In the genomic region with DNA sequence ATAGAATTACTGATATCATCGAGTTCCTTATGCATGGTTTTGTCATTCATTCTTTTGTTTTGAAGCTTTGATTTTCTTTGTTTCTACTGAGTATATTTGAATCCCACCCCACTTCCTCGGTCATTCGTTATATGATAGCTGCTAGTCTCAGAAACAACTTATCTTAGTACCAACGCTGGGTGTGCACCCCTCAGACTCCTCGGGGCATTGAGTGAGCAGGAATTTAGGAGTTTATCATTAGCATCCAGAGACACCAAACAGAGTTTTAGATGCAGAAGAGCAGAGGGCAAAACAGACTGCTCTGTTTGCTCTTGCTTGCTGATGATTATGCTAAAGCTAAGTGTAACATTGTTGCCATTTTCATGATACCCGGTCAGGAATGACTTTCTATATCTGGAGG, we compare ENCODE assay signal across 28 mouse cellular contexts.
DNase-seq lines count a peak whose midpoint lies in the region; ATAC-seq and TF ChIP-seq lines count a peak whose summit lies in the region.
"Had no signal": no experiment of that assay in that cellular context is flagged by ENCODE, and none has a peak within 500 bp of the region (broad histone marks: within the 10 kb centered on the region; RNA-seq: fewer than 3 reads in every experiment).

No protein-coding gene starts in this region.

- no peak for DNase-seq in liver, embryonic 13.5 days
- no peak for DNase-seq in liver, postnatal 0 days
- no peak for DNase-seq in heart, adult 8-10 months (ENCODE audit: low spot score)
- no peak for DNase-seq in layer of hippocampus, adult 9-11 months
- DNase-seq: adrenal gland, adult 2 months; adrenal gland, postnatal 14 days; cerebellum, adult 11 months; cerebellum, adult 2 months; cerebellum, adult 9-11 months; cerebellum, postnatal 25 days; embryo, embryonic 11 days; gastrocnemius, postnatal 25 days; heart, adult 2 months; heart, postnatal 14 days; heart, postnatal 4 days had no signal

- H3K9me3 ChIP-seq in liver, embryonic 13.5 days (replicated peaks) = no peaks in the 10 kb centered on the region
- H3K9me3 ChIP-seq in liver, postnatal 0 days (ENCODE audit: low read length) = no peaks in the 10 kb centered on the region
- no peaks in the 10 kb centered on the region for H3K9me3 ChIP-seq in intestine, embryonic 15.5 days
- no peaks in the 10 kb centered on the region for H3K9me3 ChIP-seq in intestine, embryonic 16.5 days (ENCODE audit: control insufficient read depth, low read length)
- H3K9me3 ChIP-seq: embryonic facial prominence, embryonic 10.5 days; embryonic facial prominence, embryonic 13.5 days; forebrain, embryonic 12.5 days; forebrain, embryonic 15.5 days; heart, embryonic 12.5 days; heart, embryonic 15.5 days; hindbrain, embryonic 12.5 days; hindbrain, embryonic 15.5 days had no signal

- H3K4me3 ChIP-seq in liver, embryonic 13.5 days (replicated peaks) = no peak overlapping the region
- no peak overlapping the region for H3K4me3 ChIP-seq in liver, postnatal 0 days (ENCODE audit: low read depth, low read length)
- H3K4me3 ChIP-seq in intestine, embryonic 15.5 days (replicated peaks) = no peak overlapping the region
- H3K4me3 ChIP-seq in intestine, embryonic 16.5 days (ENCODE audit: low read length) = no peak overlapping the region
- H3K4me3 ChIP-seq: embryonic facial prominence, embryonic 10.5 days; embryonic facial prominence, embryonic 13.5 days; erythroblast, embryonic 14.5 days; forebrain, embryonic 12.5 days; forebrain, embryonic 15.5 days; heart, adult 2 months; heart, embryonic 12.5 days; heart, embryonic 15.5 days; hindbrain, embryonic 12.5 days; hindbrain, embryonic 15.5 days had no signal

- 30% methylated on average over 6 of the region's 6 CpGs for WGBS in liver, embryonic 13.5 days (ENCODE audit: insufficient replicate concordance)
- 60% methylated on average over 6 of the region's 6 CpGs for WGBS in liver, postnatal 0 days (ENCODE audit: insufficient replicate concordance)
- WGBS in intestine, embryonic 15.5 days = 63% methylated on average over 6 of the region's 6 CpGs
- WGBS in intestine, embryonic 16.5 days = 58% methylated on average over 6 of the region's 6 CpGs

- ATAC-seq in liver, embryonic 13.5 days (ENCODE audit: low read depth) = peak; percentile 62; the same call in 1 of the 2 replicates
- ATAC-seq in liver, postnatal 0 days = no peak
- no peak for ATAC-seq in intestine, embryonic 15.5 days
- peak; percentile 8 for ATAC-seq in intestine, embryonic 16.5 days
- ATAC-seq in megakaryocyte-erythroid progenitor cell, adult 5-6 weeks (replicated peaks; ENCODE audit: low FRiP score, low TSS enrichment, poor library complexity, severe bottlenecking) = peak; percentile 69
- ATAC-seq: CD4-positive, CD25-positive, alpha-beta regulatory T cell, adult 4 months; forebrain, embryonic 15.5 days had no signal

- no peak overlapping the region for H3K9ac ChIP-seq in liver, embryonic 13.5 days
- no peak overlapping the region for H3K9ac ChIP-seq in liver, postnatal 0 days (replicated peaks)
- H3K9ac ChIP-seq in intestine, embryonic 15.5 days = no peak overlapping the region
- no peak overlapping the region for H3K9ac ChIP-seq in intestine, embryonic 16.5 days (ENCODE audit: low read depth, low read length)
- H3K9ac ChIP-seq: embryonic facial prominence, embryonic 13.5 days; forebrain, embryonic 12.5 days; forebrain, embryonic 15.5 days; heart, embryonic 12.5 days; heart, embryonic 15.5 days; hindbrain, embryonic 12.5 days; hindbrain, embryonic 15.5 days had no signal

- H3K27ac ChIP-seq in liver, embryonic 13.5 days = no peak overlapping the region
- no peak overlapping the region for H3K27ac ChIP-seq in liver, postnatal 0 days (ENCODE audit: low read depth)
- peak overlapping the region; percentile 32; the same call in 1 of the 2 replicates for H3K27ac ChIP-seq in intestine, embryonic 15.5 days
- peak overlapping the region; percentile 54 for H3K27ac ChIP-seq in intestine, embryonic 16.5 days (ENCODE audit: low read length)
- H3K27ac ChIP-seq: embryonic facial prominence, embryonic 10.5 days; embryonic facial prominence, embryonic 13.5 days; forebrain, embryonic 12.5 days; forebrain, embryonic 15.5 days; heart, adult 2 months; heart, embryonic 15.5 days; hindbrain, embryonic 12.5 days; hindbrain, embryonic 15.5 days had no signal

- H3K4me2 ChIP-seq in liver, embryonic 13.5 days = no peak overlapping the region
- no peak overlapping the region for H3K4me2 ChIP-seq in liver, postnatal 0 days (ENCODE audit: low read depth, low read length)
- peak overlapping the region; percentile 19; the same call in 1 of the 2 replicates for H3K4me2 ChIP-seq in intestine, embryonic 15.5 days (replicated peaks)
- H3K4me2 ChIP-seq in intestine, embryonic 16.5 days (ENCODE audit: low read depth, low read length) = peak overlapping the region; percentile 22; the same call in 1 of the 2 replicates
- H3K4me2 ChIP-seq: embryonic facial prominence, embryonic 13.5 days; forebrain, embryonic 12.5 days; forebrain, embryonic 15.5 days; heart, embryonic 12.5 days; heart, embryonic 15.5 days; hindbrain, embryonic 12.5 days; hindbrain, embryonic 15.5 days had no signal

- no peak for TF ChIP-seq EP300 in liver, postnatal 0 days (IDR thresholded peaks at IDR 0.05; ENCODE audit: low read depth)

- no peaks in the 10 kb centered on the region for H3K27me3 ChIP-seq in liver, embryonic 13.5 days
- no peaks in the 10 kb centered on the region for H3K27me3 ChIP-seq in liver, postnatal 0 days (ENCODE audit: insufficient read depth, low read length)
- H3K27me3 ChIP-seq in intestine, embryonic 15.5 days (replicated peaks) = no peaks in the 10 kb centered on the region
- no peaks in the 10 kb centered on the region for H3K27me3 ChIP-seq in intestine, embryonic 16.5 days (replicated peaks; ENCODE audit: control insufficient read depth, insufficient read depth, low read length)
- H3K27me3 ChIP-seq: forebrain, embryonic 15.5 days; heart, embryonic 12.5 days; heart, embryonic 15.5 days; hindbrain, embryonic 12.5 days; hindbrain, embryonic 15.5 days had no signal

- H3K4me1 ChIP-seq in liver, embryonic 13.5 days (replicated peaks) = peaks cover 2% of the 10 kb centered on the region; the same call in 1 of the 2 replicates
- peaks cover 6% of the 10 kb centered on the region for H3K4me1 ChIP-seq in liver, postnatal 0 days (ENCODE audit: insufficient read depth)
- H3K4me1 ChIP-seq in intestine, embryonic 15.5 days (replicated peaks) = peaks cover 7% of the 10 kb centered on the region; the same call in 1 of the 2 replicates
- H3K4me1 ChIP-seq in intestine, embryonic 16.5 days (ENCODE audit: control insufficient read depth, insufficient read depth, low read length) = peaks cover 19% of the 10 kb centered on the region

- no peaks in the 10 kb centered on the region for H3K36me3 ChIP-seq in liver, embryonic 13.5 days
- no peaks in the 10 kb centered on the region for H3K36me3 ChIP-seq in liver, postnatal 0 days (replicated peaks; ENCODE audit: insufficient read depth, low read length)
- H3K36me3 ChIP-seq in intestine, embryonic 15.5 days = no peaks in the 10 kb centered on the region
- no peaks in the 10 kb centered on the region for H3K36me3 ChIP-seq in intestine, embryonic 16.5 days (ENCODE audit: control insufficient read depth, insufficient read depth, low read length)
- H3K36me3 ChIP-seq: embryonic facial prominence, embryonic 10.5 days; embryonic facial prominence, embryonic 13.5 days; forebrain, embryonic 12.5 days; forebrain, embryonic 15.5 days; heart, embryonic 12.5 days; heart, embryonic 15.5 days; hindbrain, embryonic 12.5 days; hindbrain, embryonic 15.5 days had no signal

- no peak for TF ChIP-seq CTCF in liver, postnatal 0 days (IDR thresholded peaks at IDR 0.05; ENCODE audit: low read depth)

Comparison
In these comparisons a context has a peak if more than half of its experiments do, and no peak if none do; other contexts are left out.
1. ATAC-seq: peak in liver, embryonic 13.5 days (single experiment), intestine, embryonic 16.5 days (single experiment) and megakaryocyte-erythroid progenitor cell, adult 5-6 weeks (single experiment); none in liver, postnatal 0 days (single experiment) and intestine, embryonic 15.5 days (single experiment).
2. H3K27ac ChIP-seq: peak in intestine, embryonic 15.5 days (single experiment) and intestine, embryonic 16.5 days (single experiment); none in liver, embryonic 13.5 days (single experiment) and liver, postnatal 0 days (single experiment).
3. H3K4me2 ChIP-seq: peak in intestine, embryonic 15.5 days (single experiment) and intestine, embryonic 16.5 days (single experiment); none in liver, embryonic 13.5 days (single experiment) and liver, postnatal 0 days (single experiment).